Mouse (Mus musculus) adrenal gland, postnatal 36 days (tissue): ENCODE measurements at regions not wholly inside any gene's neighbourhood (a gene's known extent, or its start where the extent isn't known, plus 50 kb on each side); places are given as distances from the start of the nearest gene placed in this dataset.

Experiments used
- DNase-seq, 2 experiments: peaks; one replicate each; pipeline ENCODE4 v3.0.0; 2021; ENCODE audit warnings: mixed read lengths in 1 of 2

GRCm38 (mm10) chr14:115010877-115011276 lies 81.1 kb upstream of the Gpc5 start:
- DNase-seq, result no peak

- no peak for DNase-seq
Measured at GRCm38 (mm10) chr14:115015299-115015698, 76.7 kb upstream of the Gpc5 start.

- peak; percentile 56 for DNase-seq
Measured at GRCm38 (mm10) chr14:115017410-115018153, 74.4 kb upstream of the Gpc5 start.

- no peak for DNase-seq
Measured at GRCm38 (mm10) chr14:115028011-115028410, 64.0 kb upstream of the Gpc5 start.

- no peak for DNase-seq
Measured at GRCm38 (mm10) chr14:115031734-115032133, 60.3 kb upstream of the Gpc5 start.

GRCm38 (mm10) chr14:115033375-115033969 lies 58.5 kb upstream of the Gpc5 start:
- no peak for DNase-seq

GRCm38 (mm10) chr14:115034718-115035437 lies 57.1 kb upstream of the Gpc5 start:
- no peak for DNase-seq

- no peak for DNase-seq
Measured at GRCm38 (mm10) chr14:115037086-115037793, 54.8 kb upstream of the Gpc5 start.

- DNase-seq, result no peak
Measured at GRCm38 (mm10) chr14:115038788-115039187, 53.2 kb upstream of the Gpc5 start.

GRCm38 (mm10) chr14:115039524-115039923 lies 52.5 kb upstream of the Gpc5 start:
- DNase-seq, result no peak

GRCm38 (mm10) chr14:115040091-115040571 lies 51.9 kb upstream of the Gpc5 start:
- no peak for DNase-seq

GRCm38 (mm10) chr14:115040578-115041206 lies 51.3 kb upstream of the Gpc5 start:
- DNase-seq, result peak; percentile 92 to 94

GRCm38 (mm10) chr14:115041336-115042054 lies 50.5 kb upstream of the Gpc5 start:
- DNase-seq, result peak; percentile 24 to 51

- DNase-seq, result peak; percentile 90 to 94
Measured at GRCm38 (mm10) chr14:115042055-115042564, 49.9 kb upstream of the Gpc5 start.
